Mouse (Mus musculus) left cerebral cortex, postnatal 25 days (tissue): ENCODE results near the gene Orc1. TPM values are rescaled to one million over a fixed set of nuclear protein-coding genes. Genes with fewer than 3 reads are reported as not detected.

Experiments used
- DNase-seq, 2 experiments: peaks; one replicate each; pipeline ENCODE4 v3.0.0; 2022; ENCODE audit warnings: low spot score in 2 of 2, mixed read lengths in 1 of 2
- intact Hi-C: fragments of 180-260 bp; cut with DNase I; formaldehyde crosslinking; loops from one replicate; pipeline ENCODE4 v1.15.1; 2025
- total RNA-seq, 2 experiments: library from RNA; stranded (reverse); gene quantifications; 2 replicates each; pipeline ENCODE4 v1.2.3; 2021

Orc1 gene
- under 1 TPM; 0.27 to 0.39 TPM for total RNA-seq

DNA sequence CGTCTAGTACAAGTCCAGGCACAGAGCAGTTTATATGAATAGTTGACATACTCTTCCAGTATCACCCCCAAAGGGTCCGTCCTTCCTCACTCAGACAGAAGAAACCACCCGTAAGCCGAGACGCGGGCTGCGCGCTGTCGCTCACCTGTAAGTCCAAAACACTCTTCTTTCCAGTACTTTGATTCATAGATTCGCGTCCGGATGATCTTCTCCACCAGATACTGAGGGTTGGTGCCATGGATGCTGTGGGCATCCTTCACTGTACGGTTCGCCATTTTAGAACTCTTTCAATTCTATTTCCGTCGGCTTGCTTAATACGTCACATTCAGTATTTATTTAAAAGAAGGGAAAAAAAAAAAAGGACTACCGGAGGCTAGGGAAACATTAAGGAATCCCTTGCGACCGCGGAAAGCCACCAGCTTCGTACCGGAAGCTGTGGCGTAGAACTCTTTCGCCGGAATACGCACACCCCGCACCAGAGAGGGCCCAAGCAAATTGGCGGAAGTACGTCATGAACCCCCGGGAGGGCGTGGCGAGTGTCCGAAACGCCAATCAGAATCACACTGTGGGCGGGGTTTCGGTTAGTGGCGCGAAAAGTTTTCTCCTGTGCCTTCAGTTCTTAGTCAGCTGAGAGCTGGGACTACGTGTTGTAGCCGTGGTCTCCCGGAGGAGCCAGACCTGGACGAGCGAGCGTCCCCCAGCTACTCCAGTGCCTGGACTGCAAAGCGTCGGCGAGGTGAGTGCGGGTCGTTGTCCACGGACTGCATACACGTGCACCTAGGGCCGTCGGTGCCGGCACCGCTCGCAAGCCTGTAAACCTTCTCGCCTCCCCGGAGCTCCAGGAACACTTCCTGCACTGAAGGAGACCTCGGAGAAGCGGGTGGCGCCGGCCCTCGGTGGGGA, at the start of gene Orc1, which contains the start of gene Prpf38a:
Orc1 (plus strand) TSS at position 584 of the 903 bp plus-strand sequence.
Prpf38a (minus strand) TSS at position 497 of the 903 bp plus-strand sequence.
- peak; percentile 96 to 99 for DNase-seq
- intact Hi-C loops: loop anchor here (2.0 kb wide), 1 partner anchor 40 kb away; the partner anchor contains the start of gene Cc2d1b

DNA sequence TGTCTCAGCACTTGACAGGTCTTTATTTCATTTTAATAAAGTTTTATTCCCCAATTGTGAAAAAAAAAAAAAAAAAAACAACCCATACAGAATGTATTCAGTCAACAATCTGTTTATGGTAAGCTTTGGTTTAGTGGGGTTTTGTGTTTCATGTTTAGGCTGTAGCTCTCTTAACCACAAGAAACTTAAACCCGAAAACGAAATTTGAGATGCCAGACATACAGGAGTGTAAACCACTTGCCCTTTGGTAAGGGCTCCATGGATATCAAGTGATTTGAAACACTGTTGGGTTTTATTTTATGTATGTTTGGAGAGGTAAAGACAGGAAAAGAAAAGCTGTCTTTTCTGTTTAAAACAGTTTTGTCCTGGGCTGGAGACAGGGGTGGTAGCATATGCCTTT, 39.5 kb upstream of the Orc1 start:
- DNase-seq: no peak
- intact Hi-C loops: no loop called here

DNA sequence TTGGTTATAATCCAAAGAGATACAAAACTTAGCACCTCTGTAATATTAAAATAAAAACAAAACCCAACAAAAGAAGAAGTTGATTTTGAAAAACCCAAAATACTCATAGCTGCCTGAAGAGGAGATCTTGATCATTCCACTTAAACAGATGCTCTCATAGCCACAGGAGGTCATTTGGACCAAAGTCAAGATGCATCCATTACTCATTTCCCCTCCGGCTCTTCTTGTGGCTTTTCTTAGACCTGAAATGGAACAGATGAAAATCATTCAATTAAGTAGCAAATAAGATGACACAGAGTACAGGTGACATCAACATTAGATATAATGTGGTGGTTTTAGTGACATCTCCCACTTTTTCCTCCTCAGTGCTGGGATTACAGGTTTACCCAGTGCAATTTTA, 14.2 kb upstream of the Orc1 start:
- intact Hi-C loops: loop anchor here (5.0 kb wide), 1 partner anchor 53 kb away; no protein-coding TSS in a partner anchor

DNA sequence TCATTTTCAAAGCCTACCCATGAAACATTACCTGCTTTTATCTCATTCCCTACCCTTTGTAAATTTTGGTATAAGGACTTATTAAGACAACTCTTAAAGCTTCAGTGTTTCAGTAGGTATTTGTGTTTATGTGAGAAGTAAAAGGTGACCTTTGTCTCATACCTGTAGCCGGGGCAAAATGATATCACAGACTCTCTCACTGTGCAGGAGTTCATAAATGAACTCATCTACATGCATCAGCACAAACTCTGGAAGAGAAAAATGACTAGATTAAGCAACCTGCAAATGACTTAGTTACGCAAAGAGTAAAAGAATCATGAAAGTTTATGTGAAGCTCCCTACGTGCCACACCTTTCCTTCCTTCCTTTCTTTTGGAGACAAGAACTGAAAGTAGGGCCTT, 6.6 kb upstream of the Orc1 start:
- DNase-seq: no peak
- intact Hi-C loops: no loop called here

More for the DNA sequence above, 14.2 kb upstream of the Orc1 start:
- DNase-seq: no peak

DNA sequence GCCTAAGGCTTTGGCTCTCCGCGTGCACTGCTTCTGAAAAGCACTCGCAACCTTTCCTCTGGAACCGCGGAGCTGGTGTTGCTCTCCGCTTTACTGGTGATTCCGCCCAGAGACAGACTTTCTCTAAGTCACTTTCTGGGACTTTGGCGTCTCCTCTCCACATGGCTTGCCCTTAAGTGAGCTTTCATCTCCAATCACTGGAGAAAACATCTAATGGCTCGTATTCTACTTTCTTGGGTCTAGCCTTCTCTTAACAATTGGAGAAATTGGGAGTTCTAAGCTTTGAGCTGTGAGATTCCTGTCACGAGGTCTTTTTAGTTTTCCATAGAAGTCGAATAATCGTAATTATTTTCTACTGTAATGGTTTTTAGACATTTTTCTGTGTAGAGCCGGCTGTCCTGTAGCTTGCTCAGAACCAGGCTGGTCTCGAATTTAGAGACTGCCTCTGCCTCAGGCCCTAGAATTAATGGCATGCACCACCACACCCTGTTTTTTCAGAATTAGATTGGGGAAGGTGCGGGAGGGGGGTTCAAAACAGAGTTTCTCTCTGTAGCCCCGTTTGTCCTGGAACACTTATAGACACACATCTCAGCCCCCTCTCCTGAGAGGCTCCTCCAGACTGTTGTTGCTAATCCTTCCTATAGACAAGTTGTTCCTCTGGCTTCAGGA, 654 bp downstream of the Orc1 start:
- intact Hi-C loops: loop anchor here (2.0 kb wide), 1 partner anchor 39 kb away; the partner anchor contains the start of gene Cc2d1b

DNA sequence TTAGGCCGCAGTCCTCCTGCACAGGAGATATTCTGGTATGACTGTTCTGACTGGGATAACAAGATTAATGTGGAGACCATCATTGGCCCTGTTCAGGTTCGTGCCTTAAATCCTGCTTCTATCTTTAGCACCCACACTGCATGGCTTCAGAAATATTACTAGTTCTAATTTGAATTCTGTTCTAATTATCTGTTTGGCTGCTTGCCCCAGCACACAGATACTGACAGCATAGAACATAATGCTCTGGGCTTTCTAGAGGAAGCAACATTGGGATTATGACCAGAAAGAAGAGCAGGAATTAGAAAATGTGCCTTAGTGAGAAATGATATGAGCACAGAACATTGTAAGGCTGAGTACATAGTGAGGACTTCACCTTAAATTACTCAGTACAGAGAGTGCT, 14.2 kb downstream of the Orc1 start:
- DNase-seq: peak in 1 of 2 experiments; percentile 10
- intact Hi-C loops: no loop called here

More for the DNA sequence above, 654 bp downstream of the Orc1 start:
- no peak for DNase-seq

DNA sequence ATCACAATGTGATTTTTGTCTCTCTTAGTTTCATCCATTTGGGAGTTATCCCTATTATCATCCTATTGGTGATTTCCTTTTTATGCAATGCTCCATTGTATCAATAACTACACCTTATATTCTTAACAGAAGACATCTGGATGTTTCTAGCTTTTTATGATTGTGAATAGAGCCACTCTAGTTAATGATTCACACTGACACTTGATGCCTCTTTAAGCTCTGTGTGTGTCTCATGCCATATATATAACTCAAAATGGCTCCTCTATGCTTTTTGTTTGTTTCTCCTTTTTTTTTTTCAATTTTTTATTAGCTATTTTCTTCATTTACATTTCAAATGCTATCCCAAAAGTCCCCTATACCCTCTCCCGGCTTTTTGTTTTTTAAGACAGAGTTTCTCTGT, 16.6 kb downstream of the Orc1 start:
- no peak for DNase-seq
- intact Hi-C loops: no loop called here

DNA sequence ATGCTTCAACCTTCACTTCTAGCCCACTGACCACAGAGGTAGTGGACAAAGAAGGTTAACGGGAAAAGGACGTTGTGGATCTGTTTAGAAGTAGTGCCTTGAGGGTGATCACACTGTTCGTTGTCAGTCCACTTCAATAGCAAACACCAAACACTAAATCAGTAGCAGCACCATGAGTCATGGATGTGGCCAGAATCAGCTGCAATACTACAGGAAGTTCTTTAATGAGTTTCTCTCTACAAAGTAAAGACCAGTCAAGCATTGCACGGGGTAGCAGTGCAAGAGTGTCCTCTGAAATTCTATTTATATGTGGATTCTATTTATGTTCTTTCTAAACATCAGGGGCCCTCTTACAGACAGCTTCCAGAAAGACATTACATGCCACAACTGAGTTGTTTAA, 19.1 kb downstream of the Orc1 start:
- no peak for DNase-seq
- intact Hi-C loops: no loop called here

DNA sequence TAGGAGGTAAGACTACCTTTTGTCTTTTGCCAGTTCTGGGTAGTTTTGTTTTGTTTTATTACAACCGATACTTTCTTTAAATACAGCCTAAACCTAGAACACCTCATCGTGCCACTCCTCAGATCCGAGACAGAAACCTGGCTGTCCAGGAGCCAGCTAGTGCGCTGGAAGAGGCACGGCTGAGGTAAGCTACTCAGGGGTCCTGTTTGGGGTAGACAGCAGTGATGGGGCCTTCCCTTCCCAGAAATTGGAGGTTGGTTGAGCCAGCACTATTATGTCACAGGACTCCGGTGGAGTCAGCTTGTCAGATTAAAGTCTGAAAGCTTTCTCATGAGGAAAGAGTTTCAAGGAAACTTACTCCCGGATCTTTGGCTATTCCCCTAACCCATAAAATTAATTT, 22.6 kb downstream of the Orc1 start:
- intact Hi-C loops: no loop called here
- DNase-seq: no peak

DNA sequence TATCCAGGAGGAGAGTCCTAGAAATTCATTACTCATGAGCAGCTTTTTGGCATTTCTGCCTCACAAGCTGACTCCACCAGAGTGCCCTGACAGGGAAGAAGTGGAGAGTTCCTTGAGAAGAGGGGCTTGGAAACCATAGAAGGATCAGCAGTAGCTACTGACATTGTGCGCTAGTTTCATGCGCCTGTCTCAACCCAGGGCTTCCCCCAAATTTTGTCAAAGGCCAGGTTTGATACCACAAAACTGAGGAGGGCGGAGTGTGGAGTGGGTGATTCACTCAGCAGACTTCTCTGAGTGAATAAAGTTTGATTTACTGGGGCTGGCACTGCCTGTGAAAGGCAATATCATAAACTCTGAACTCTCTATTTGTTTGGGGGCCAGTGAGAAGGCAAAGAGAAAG, 29.4 kb downstream of the Orc1 start:
- intact Hi-C loops: no loop called here
- DNase-seq: no peak

DNA sequence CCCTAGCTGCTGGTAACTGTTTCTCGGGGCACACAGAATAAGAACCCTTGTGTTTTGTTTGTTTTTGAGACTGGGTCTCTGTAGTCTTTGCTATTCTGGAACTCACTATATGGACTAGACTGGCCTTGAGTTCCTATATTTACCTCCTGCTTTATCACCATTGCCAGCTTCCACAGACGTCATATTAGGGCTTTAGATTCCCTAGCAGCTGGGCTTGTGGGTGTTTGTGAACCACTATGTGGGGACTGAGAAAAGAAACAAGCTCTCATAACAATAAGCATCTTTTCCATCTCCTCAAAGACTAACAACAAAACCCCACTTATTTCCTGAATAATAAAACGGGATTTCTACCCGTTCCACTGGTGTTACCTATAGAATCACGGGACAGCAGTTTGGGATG, 31.7 kb downstream of the Orc1 start:
- intact Hi-C loops: no loop called here
- DNase-seq: peak in 1 of 2 experiments; percentile 70

DNA sequence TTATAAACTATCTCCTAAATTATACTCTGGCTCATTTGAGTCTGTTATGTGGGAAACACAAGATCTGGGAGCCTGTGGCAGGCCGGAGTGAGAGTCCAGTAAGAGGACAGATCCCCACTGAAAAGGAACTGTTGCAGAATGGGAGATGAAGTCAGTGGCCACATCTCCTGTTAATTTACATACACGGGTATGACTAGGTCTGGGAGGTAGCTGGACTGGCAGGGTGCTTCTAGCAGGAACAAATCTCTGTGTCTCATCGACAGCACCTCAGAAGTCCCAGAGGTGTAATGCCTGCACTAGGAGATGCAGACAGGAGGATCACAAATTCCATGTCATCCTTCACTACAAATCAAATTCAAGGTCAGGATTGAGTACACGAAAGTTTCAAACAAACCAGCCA, 39.4 kb downstream of the Orc1 start:
- intact Hi-C loops: loop anchor here (2.0 kb wide), 1 partner anchor 40 kb away; the partner anchor contains the start of genes Orc1 and Prpf38a
- DNase-seq: no peak

DNA sequence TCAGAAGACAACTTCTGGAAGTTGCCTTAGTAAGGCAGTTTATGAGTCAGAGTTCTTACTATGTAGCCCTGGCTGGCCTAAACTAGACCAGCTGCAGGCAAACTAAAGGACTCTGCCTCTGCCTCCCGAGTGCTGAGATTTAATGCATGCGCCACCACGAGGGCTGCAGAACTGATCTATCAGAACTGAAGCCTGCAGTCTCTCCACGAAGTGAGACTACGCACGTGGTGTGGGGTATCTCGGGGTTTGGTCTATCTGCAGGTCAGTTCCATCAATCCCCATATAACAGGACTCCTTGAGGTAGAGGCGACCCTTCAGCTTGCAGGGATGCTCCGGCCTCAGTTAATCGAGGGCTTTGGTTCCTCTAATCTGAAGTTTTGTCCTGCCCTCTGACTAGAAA, 39.9 kb downstream of the Orc1 start:
- intact Hi-C loops: loop anchor here (2.0 kb wide), 1 partner anchor 40 kb away; the partner anchor contains the start of genes Orc1 and Prpf38a
- peak in 1 of 2 experiments; percentile 37 for DNase-seq

DNA sequence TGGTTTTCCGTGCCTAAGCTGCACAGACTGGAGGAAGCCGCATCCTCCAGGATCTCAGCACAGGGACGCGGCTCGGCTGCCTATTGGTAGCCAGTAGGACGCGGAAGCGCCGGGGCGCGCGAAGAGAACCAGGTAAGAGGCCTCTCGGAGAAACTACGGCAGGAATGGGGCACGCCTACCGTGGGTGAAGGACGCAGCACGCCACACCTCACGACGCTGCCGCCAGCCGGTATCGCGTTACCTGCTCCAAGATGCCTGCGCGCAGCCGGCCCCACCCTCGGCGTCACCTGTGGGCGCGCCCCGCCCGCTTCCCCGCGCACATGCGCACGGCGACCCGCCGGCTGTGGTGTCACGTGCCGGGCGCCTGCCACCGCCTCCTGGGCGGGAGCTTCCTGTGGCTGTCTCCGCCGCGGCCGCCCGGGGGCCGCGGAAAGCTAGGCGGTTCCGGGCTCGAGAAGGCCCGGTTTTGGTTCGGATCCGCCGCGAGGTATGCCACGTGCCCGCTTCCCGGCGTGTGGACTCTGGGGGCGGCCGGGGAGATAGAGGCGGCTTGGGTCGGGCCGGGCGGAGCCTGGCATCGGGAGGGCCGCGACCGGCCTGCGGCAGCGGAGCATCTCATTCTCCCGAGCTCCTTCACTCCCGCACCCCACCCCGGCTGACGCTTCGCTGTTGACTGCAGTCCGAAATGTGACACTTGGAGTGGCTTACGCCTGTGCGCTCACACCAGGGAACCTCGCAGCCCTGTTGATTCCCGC, 40.5 kb downstream of the Orc1 start, which contains the start of gene Cc2d1b:
Cc2d1b (plus strand) TSS at position 354 of the 755 bp plus-strand sequence.
- DNase-seq: peak; percentile 91 to 95
- intact Hi-C loops: loop anchor here (2.0 kb wide), 1 partner anchor 41 kb away; the partner anchor contains the start of genes Orc1 and Prpf38a

DNA sequence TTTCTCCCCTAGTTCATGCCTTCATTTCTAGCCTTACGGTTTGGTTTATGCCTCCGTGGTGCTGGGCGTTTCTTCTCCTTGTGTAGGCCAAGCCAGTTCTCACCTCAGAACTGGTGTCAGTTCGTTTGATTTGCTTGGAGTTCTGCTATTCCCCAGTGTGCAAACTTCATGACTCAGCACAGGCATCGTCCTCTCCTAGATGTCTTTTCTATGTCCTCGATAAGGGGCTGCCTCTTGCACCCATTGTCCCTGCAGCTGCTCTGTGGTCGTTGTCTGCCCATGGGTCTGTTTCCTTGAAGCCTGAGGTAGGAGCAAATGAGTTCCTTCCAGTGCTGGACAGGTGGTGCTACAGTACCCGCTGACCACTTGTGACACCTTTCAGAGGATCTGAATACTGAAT, 41.3 kb downstream of the Orc1 start:
- intact Hi-C loops: no loop called here
- peak in 1 of 2 experiments; percentile 25 for DNase-seq

DNA sequence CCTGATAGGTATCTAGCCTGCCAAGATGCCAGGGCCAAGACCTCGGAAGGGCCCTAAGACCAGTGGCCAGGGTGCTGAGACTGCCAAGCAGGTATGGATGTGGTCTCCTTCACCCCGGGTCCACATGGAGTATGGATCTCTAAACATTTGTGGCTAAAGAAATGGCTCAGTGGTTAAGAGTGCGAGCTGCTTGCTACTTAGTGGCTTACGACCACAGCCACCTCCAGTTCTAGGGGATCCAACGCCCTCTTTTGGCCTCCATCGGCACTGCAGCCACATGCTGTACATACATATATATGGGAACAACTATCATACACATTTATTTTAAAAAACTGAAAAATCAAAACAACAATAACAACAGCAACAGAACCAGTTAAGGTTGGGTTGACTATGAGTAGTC, 42.3 kb downstream of the Orc1 start:
- no peak for DNase-seq
- intact Hi-C loops: no loop called here

DNA sequence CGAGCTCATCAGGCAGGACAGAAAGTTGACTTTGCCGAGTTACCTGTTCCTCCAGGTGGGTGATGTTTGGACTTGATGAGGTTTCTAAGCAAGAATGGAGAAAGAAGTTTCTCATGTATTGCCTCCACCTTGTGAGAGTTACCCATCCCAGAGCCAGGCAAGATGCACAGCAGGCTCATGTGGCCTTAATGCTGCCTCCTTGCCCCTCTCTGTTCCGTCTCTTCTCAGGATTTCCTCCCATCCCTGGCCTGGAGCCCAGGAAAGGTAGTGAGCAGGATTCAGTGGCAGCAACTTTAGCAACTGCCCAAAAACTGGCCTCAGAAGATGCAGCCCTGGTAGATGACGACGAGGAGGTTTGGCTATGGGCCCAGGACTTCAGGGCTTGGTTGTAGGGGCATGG, 47.8 kb downstream of the Orc1 start:
- DNase-seq: no peak
- intact Hi-C loops: no loop called here

DNA sequence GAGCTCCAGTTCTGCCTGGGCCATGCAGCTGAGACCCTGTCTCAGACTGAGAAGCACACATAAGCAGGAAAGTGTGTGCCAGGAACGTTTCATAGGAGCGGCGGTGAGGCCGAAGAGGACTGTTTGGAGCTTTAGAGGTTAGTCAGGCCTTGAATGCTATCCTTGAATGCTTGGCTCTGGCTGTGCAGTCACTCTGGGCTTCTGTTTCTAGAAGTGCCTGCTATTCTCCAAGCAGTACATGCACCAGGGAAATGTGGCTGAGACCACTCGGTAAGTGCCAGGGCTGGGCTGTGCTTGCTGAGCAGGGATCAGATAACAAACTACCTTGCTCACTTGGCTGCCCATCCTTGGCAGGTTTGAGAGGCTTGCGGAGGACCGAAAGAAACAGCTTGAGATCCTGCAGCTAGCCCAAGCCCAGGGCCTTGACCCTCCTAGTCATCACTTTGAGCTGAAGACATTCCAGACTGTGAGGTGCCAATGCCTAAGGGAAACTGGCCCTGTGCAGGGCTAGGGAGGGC, 50.2 kb downstream of the Orc1 start:
- no peak for DNase-seq
- intact Hi-C loops: no loop called here

DNA sequence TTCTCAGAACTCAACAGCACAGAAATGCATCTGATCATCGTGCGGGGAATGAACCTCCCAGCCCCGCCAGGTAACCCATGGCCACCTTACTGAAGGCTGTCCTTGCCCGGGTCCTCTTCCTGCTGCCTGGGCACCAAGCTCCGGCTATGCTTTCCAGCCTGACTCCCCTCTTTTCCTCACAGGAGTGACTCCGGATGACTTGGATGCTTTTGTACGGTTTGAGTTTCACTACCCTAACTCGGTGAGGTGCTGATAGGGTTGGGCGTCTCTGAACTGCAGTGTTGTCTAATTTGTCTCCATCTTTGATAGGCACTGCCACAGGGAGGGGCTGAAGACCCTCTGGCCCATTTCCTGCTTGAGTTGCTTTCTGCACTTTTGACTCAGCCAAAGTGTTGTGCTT, 50.9 kb downstream of the Orc1 start:
- intact Hi-C loops: no loop called here
- DNase-seq: no peak
